Mouse (Mus musculus) cerebellum, adult 2 months (tissue): ENCODE measurements around the gene Mtrex.

Experiments used
- CTCF ChIP-seq: fragments of 200-500 bp; IDR thresholded peaks from 2 replicates; pipeline ENCODE4 v1.5.1; 2011; ENCODE audit warnings: low read depth, mild to moderate bottlenecking, control low read depth, low read length, moderate library complexity, borderline replicate concordance; ENCODE audit not compliant: insufficient read depth
- POLR2A ChIP-seq: fragments of 200-500 bp; IDR thresholded peaks from 2 replicates; pipeline ENCODE4 v1.6.1; 2011; ENCODE audit warnings: low read length, control low read depth, borderline replicate concordance; ENCODE audit not compliant: insufficient read depth

- TF ChIP-seq POLR2A (no peak), CTCF (no peak)
Measured at GRCm38 (mm10) chr13:112945312-112945711, 18.1 kb upstream of the Mtrex start.
